8 mouse cellular contexts compared by ENCODE assay signal in the genomic region with DNA sequence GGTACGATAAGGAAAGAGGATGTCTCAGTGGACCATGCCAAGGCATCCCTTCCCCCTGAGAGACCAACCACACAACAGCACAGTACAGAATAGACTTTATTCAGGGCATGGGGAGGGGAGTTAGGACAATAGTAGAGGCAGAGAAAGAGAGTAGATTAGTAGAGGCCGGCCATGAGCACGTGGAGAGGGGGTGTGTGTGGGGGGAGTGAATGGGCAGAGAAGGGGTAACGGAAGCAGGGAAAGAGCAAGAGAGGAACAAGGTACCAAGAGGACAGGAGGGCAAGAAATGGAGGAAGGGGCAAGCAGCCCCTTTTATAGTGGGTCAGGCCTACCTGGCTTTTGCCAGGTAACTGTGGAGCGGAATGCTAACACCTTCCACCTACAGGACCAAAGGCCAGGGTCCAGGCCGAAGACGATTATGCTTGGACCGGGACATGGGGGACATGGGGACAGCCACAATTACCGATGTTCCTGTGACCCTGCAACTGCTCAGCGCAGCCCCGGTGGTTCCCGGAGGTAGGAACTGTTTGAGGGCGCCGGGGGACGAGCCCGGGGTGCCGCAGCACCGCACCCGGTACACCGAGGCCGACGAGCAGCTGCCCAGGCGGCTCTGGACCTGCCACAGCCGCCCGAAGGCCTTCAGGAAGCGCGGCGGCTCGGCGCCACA. TPM values are rescaled to one million over a fixed set of nuclear protein-coding genes. Genes with fewer than 3 reads are reported as not detected.
DNase-seq lines count a peak whose midpoint lies in the region; ATAC-seq and TF ChIP-seq lines count a peak whose summit lies in the region.

No protein-coding gene starts in this region.

- H3K36me3 ChIP-seq in neural tube, embryonic 11.5 days (ENCODE audit: control insufficient read depth, insufficient read depth, low read length): no peaks in the 10 kb centered on the region
- H3K36me3 ChIP-seq in intestine, embryonic 15.5 days: no peaks in the 10 kb centered on the region
- H3K36me3 ChIP-seq in myocyte (ENCODE audit: control insufficient read depth, insufficient read depth): no peaks in the 10 kb centered on the region

- H3K9ac ChIP-seq in neural tube, embryonic 11.5 days (ENCODE audit: low read length): peak overlapping the region; percentile 91
- peak overlapping the region; percentile 76 for H3K9ac ChIP-seq in intestine, embryonic 15.5 days

- H3K4me2 ChIP-seq in neural tube, embryonic 11.5 days (ENCODE audit: low read depth): peak overlapping the region; percentile 65
- H3K4me2 ChIP-seq in intestine, embryonic 15.5 days (replicated peaks): peak overlapping the region; percentile 75
- H3K4me2 ChIP-seq in myocyte (ENCODE audit: low read depth): peak overlapping the region; percentile 59

- TF ChIP-seq POLR2A in myocyte (IDR thresholded peaks at IDR 0.05; ENCODE audit: insufficient read length, low read depth): no peak

- no peak overlapping the region for H3K27ac ChIP-seq in neural tube, embryonic 11.5 days (ENCODE audit: low read depth, low read length)
- H3K27ac ChIP-seq in intestine, embryonic 15.5 days: no peak overlapping the region

- peak; percentile 1 for DNase-seq in cerebellum, adult 8-10 months
- DNase-seq in cerebellum, adult 9-11 months: no peak
- no peak for DNase-seq in neural tube, embryonic 11.5 days (ENCODE audit: low spot score)
- no peak for DNase-seq in neural tube, embryonic 10.5 days (ENCODE audit: extremely low spot score, low spot score)
- no peak for DNase-seq in ovary, postnatal 36 days (ENCODE audit: low spot score)
- no peak for DNase-seq in thymus, postnatal 0 days (ENCODE audit: low spot score)

- 24% methylated on average over 30 of the region's 30 CpGs for WGBS in neural tube, embryonic 11.5 days
- WGBS in intestine, embryonic 15.5 days: 30% methylated on average over 30 of the region's 30 CpGs

- no peak overlapping the region for H3ac ChIP-seq in myocyte (ENCODE audit: control insufficient read depth, insufficient read length)

- H3K4me3 ChIP-seq in neural tube, embryonic 11.5 days (ENCODE audit: low read depth, low read length): peak overlapping the region; percentile 69
- peak overlapping the region; percentile 65 for H3K4me3 ChIP-seq in intestine, embryonic 15.5 days (replicated peaks)
- H3K4me3 ChIP-seq in myocyte: peak overlapping the region; percentile 4

- no peaks in the 10 kb centered on the region for H3K79me2 ChIP-seq in myocyte (ENCODE audit: control insufficient read depth, insufficient read depth)

- peak; percentile 61 for ATAC-seq in neural tube, embryonic 11.5 days (ENCODE audit: insufficient read depth, low FRiP score, low TSS enrichment)
- ATAC-seq in intestine, embryonic 15.5 days: peak; percentile 83

- no peaks in the 10 kb centered on the region for H3K27me3 ChIP-seq in neural tube, embryonic 11.5 days (ENCODE audit: control insufficient read depth, insufficient read depth, low read length)
- H3K27me3 ChIP-seq in intestine, embryonic 15.5 days (replicated peaks): no peaks in the 10 kb centered on the region
- no peaks in the 10 kb centered on the region for H3K27me3 ChIP-seq in myocyte (ENCODE audit: control insufficient read depth, insufficient read depth, insufficient read length)

- no peaks in the 10 kb centered on the region for H3K4me1 ChIP-seq in neural tube, embryonic 11.5 days (ENCODE audit: control insufficient read depth, insufficient read depth, low read length)
- no peaks in the 10 kb centered on the region for H3K4me1 ChIP-seq in intestine, embryonic 15.5 days (replicated peaks)

- H3K9me3 ChIP-seq in neural tube, embryonic 11.5 days (ENCODE audit: control insufficient read depth, low read length): no peaks in the 10 kb centered on the region
- H3K9me3 ChIP-seq in intestine, embryonic 15.5 days: no peaks in the 10 kb centered on the region

TF ChIP-seq in myocyte, 11 proteins besides CTCF, POLR2A, EP300 and RAD21:
- TF ChIP-seq MYOD1 (IDR thresholded peaks at IDR 0.05; ENCODE audit: control insufficient read depth in 1 of 3, insufficient read length in 2 of 3, low read depth in 2 of 3): no peak
- no peak for TF ChIP-seq E2F4 (IDR thresholded peaks at IDR 0.05; ENCODE audit: insufficient read depth)
- no peak for TF ChIP-seq MYOG (IDR thresholded peaks at IDR 0.05; ENCODE audit: control insufficient read depth in 1 of 3, insufficient read depth in 1 of 3, insufficient read length in 2 of 3, low read depth in 2 of 3)
- no peak for TF ChIP-seq CEBPB (IDR thresholded peaks at IDR 0.05; ENCODE audit: insufficient read depth, poor library complexity, severe bottlenecking)
- TF ChIP-seq SRF (IDR thresholded peaks at IDR 0.05; ENCODE audit: control insufficient read depth, insufficient read length, low read depth): no peak
- TF ChIP-seq MAX (IDR thresholded peaks at IDR 0.05; ENCODE audit: low read depth): no peak
- TF ChIP-seq REST (IDR thresholded peaks at IDR 0.05; ENCODE audit: insufficient read depth, insufficient read length): no peak
- no peak for TF ChIP-seq POLR2AphosphoS2 (IDR thresholded peaks at IDR 0.05; ENCODE audit: insufficient read length, low read depth)
- TF ChIP-seq TCF12 (IDR thresholded peaks at IDR 0.05; ENCODE audit: insufficient read depth, poor library complexity, severe bottlenecking): no peak
- TF ChIP-seq USF1 (IDR thresholded peaks at IDR 0.05; ENCODE audit: low read depth): no peak
- no peak for TF ChIP-seq TCF3 (IDR thresholded peaks at IDR 0.05; ENCODE audit: insufficient read length, low read depth)

RNA-seq across cellular contexts. Expression of a gene that starts 22.1 kb away (rescaled TPM):
- polyA plus RNA-seq in neural tube, embryonic 11.5 days (2014; fragmentation: Nextera tagmentation; extraction: Ambion mirVana): 0.12 TPM in 1 of 2 replicates, not detected in the other
- polyA plus RNA-seq in intestine, embryonic 15.5 days (2015; fragmentation: Nextera tagmentation; extraction: Ambion mirVana): 0.18 and 0.23 TPM in 2 replicates
- polyA plus RNA-seq in myocyte (2012; fragmentation: generic; extraction: Trizol): 0.05 TPM
- polyA plus RNA-seq in thymus, postnatal 0 days (2015; fragmentation: Nextera tagmentation; extraction: Ambion mirVana): 0.64 and 1.1 TPM in 2 replicates

RNA-seq across cellular contexts. Expression of a gene that starts 22.5 kb away (rescaled TPM):
- polyA plus RNA-seq in neural tube, embryonic 11.5 days (2014; fragmentation: Nextera tagmentation; extraction: Ambion mirVana): not detected in 2 replicates
- not detected in 2 replicates for polyA plus RNA-seq in intestine, embryonic 15.5 days (2015; fragmentation: Nextera tagmentation; extraction: Ambion mirVana)
- not detected for polyA plus RNA-seq in myocyte (2012; fragmentation: generic; extraction: Trizol)
- polyA plus RNA-seq in thymus, postnatal 0 days (2015; fragmentation: Nextera tagmentation; extraction: Ambion mirVana): not detected in 2 replicates

RNA-seq across cellular contexts. Expression of a gene that starts 39.8 kb away (rescaled TPM):
- polyA plus RNA-seq in neural tube, embryonic 11.5 days (2014; fragmentation: Nextera tagmentation; extraction: Ambion mirVana): 17.3 and 19.7 TPM in 2 replicates
- 7.9 TPM in 2 replicates for polyA plus RNA-seq in intestine, embryonic 15.5 days (2015; fragmentation: Nextera tagmentation; extraction: Ambion mirVana)
- 6.3 TPM for polyA plus RNA-seq in myocyte (2012; fragmentation: generic; extraction: Trizol)
- polyA plus RNA-seq in thymus, postnatal 0 days (2015; fragmentation: Nextera tagmentation; extraction: Ambion mirVana): 6.7 and 7.0 TPM in 2 replicates

RNA-seq across cellular contexts. Expression of a gene that starts 51.1 kb away (rescaled TPM):
- polyA plus RNA-seq in neural tube, embryonic 11.5 days (2014; fragmentation: Nextera tagmentation; extraction: Ambion mirVana): 2.7 and 2.9 TPM in 2 replicates
- 2.6 and 3.3 TPM in 2 replicates for polyA plus RNA-seq in intestine, embryonic 15.5 days (2015; fragmentation: Nextera tagmentation; extraction: Ambion mirVana)
- 0.01 TPM for polyA plus RNA-seq in myocyte (2012; fragmentation: generic; extraction: Trizol)
- 0.26 and 0.36 TPM in 2 replicates for polyA plus RNA-seq in thymus, postnatal 0 days (2015; fragmentation: Nextera tagmentation; extraction: Ambion mirVana)

RNA-seq across cellular contexts. Expression of a gene that starts 53.6 kb away (rescaled TPM):
- polyA plus RNA-seq in neural tube, embryonic 11.5 days (2014; fragmentation: Nextera tagmentation; extraction: Ambion mirVana): 1.2 TPM in 2 replicates
- polyA plus RNA-seq in intestine, embryonic 15.5 days (2015; fragmentation: Nextera tagmentation; extraction: Ambion mirVana): 0.44 and 1.2 TPM in 2 replicates
- not detected for polyA plus RNA-seq in myocyte (2012; fragmentation: generic; extraction: Trizol)
- polyA plus RNA-seq in thymus, postnatal 0 days (2015; fragmentation: Nextera tagmentation; extraction: Ambion mirVana): not detected in 2 replicates

Comparison
In these comparisons a context has a peak if more than half of its experiments do, and no peak if none do; other contexts are left out.
1. H3K4me3 ChIP-seq: peak in every context shown above with its lines; median percentile 69 in neural tube, embryonic 11.5 days; 65 in intestine, embryonic 15.5 days; 4 in myocyte.